Mouse (Mus musculus) fibroblast of lung, adult 2 months (primary cell): ENCODE measurements around the gene 1700123O20Rik.

Experiments
- DNase-seq: peaks from one replicate; pipeline ENCODE4 v3.0.0-alpha.2; 2011; ENCODE audit warnings: low read depth

The 1700123O20Rik gene

GRCm38 (mm10) chr14:54678657-54679304, 7.2 kb upstream of the 1700123O20Rik start:
- DNase-seq: no peak

GRCm38 (mm10) chr14:54682396-54682795, 3.6 kb upstream of the 1700123O20Rik start:
- no peak for DNase-seq

GRCm38 (mm10) chr14:54685471-54685870, 545 bp upstream of the 1700123O20Rik start:
- DNase-seq: no peak

GRCm38 (mm10) chr14:54686522-54687143, 617 bp downstream of the 1700123O20Rik start, which contains the start of gene Acin1:
Gene Acin1, minus strand, starts transcription at chr14:54686931.
- peak; percentile 99 for DNase-seq

- DNase-seq: no peak
Observed at GRCm38 (mm10) chr14:54687251-54687650, 1.2 kb downstream of the 1700123O20Rik start.

- DNase-seq: no peak
Observed at GRCm38 (mm10) chr14:54695042-54695441, 9.0 kb downstream of the 1700123O20Rik start.

GRCm38 (mm10) chr14:54696752-54697151, 10.7 kb downstream of the 1700123O20Rik start:
- DNase-seq: no peak

GRCm38 (mm10) chr14:54698733-54699132, 12.7 kb downstream of the 1700123O20Rik start, which contains the start of gene Gm29776:
Gene Gm29776, minus strand, starts transcription at chr14:54698833.
- no peak for DNase-seq

- no peak for DNase-seq
Observed at GRCm38 (mm10) chr14:54699586-54699985, 13.6 kb downstream of the 1700123O20Rik start.

- peak; percentile 36 for DNase-seq
Observed at GRCm38 (mm10) chr14:54701298-54701697, 15.3 kb downstream of the 1700123O20Rik start.

GRCm38 (mm10) chr14:54703207-54703606, 17.2 kb downstream of the 1700123O20Rik start:
- no peak for DNase-seq

GRCm38 (mm10) chr14:54705844-54706243, 19.8 kb downstream of the 1700123O20Rik start:
- DNase-seq: no peak

GRCm38 (mm10) chr14:54706589-54707320, 20.7 kb downstream of the 1700123O20Rik start:
- DNase-seq: no peak

- DNase-seq: no peak
Observed at GRCm38 (mm10) chr14:54709054-54709453, 23.0 kb downstream of the 1700123O20Rik start.

GRCm38 (mm10) chr14:54712074-54712473, 26.1 kb downstream of the 1700123O20Rik start, which contains the start of gene Cebpe:
Gene Cebpe, minus strand, starts transcription at chr14:54712174.
- DNase-seq: no peak

- DNase-seq: no peak
Observed at GRCm38 (mm10) chr14:54712861-54713260, 26.8 kb downstream of the 1700123O20Rik start.

- peak; percentile 42 for DNase-seq
Observed at GRCm38 (mm10) chr14:54714121-54714520, 28.1 kb downstream of the 1700123O20Rik start.

GRCm38 (mm10) chr14:54714617-54715081, 28.6 kb downstream of the 1700123O20Rik start:
- DNase-seq: no peak

- no peak for DNase-seq
Observed at GRCm38 (mm10) chr14:54715402-54715801, 29.4 kb downstream of the 1700123O20Rik start.

GRCm38 (mm10) chr14:54720041-54720440, 34.0 kb downstream of the 1700123O20Rik start:
- DNase-seq: no peak

GRCm38 (mm10) chr14:54720654-54721350, 34.8 kb downstream of the 1700123O20Rik start:
- no peak for DNase-seq

GRCm38 (mm10) chr14:54721711-54722110, 35.7 kb downstream of the 1700123O20Rik start:
- DNase-seq: no peak
